8 mouse cellular contexts compared by ENCODE assay signal in the genomic region with DNA sequence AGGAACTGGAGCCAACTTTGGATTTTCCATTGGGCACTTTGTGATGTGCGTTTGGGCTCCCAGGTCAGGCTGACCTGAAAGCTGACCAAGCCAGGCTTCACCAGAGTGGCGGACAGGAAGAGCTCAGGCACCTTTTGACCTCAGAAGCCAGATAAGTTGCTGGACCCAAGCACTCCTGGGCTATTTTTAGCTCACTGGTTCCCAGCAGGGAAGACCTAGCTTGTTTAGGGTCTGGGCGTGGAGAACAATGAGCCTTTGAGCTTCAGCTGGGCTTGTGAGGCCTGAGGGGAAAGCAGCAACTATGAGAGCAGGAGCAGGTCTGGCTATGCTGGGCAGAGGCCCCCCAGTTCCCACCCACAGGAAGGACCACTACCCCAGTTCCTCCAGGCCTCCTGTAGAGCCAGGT.
A peak's percentile ranks its signal among the peaks of the same experiment; 100 is the strongest.
DNase-seq lines count a peak whose midpoint lies in the region; ATAC-seq and TF ChIP-seq lines count a peak whose summit lies in the region.
"Had no signal": no experiment of that assay in that cellular context is flagged by ENCODE, and none has a peak within 500 bp of the region (broad histone marks: within the 10 kb centered on the region; RNA-seq: fewer than 3 reads in every experiment).

No protein-coding gene starts in this region.

- ATAC-seq in liver, embryonic 14.5 days (ENCODE audit: insufficient read depth) = peak; percentile 50; the same call in 1 of the 2 replicates
- ATAC-seq: Patski had no signal

- peak overlapping the region; percentile 43 for H3K27ac ChIP-seq in layer of hippocampus, adult 2 months
- H3K27ac ChIP-seq in liver, embryonic 14.5 days = no peak overlapping the region

- H3K4me2 ChIP-seq in liver, embryonic 14.5 days (ENCODE audit: low read depth) = no peak overlapping the region

- DNase-seq in layer of hippocampus, adult 2 months (ENCODE audit: low spot score in 2 of 2) = no peak
- DNase-seq in layer of hippocampus, adult 9-11 months = no peak
- peak; percentile 65 for DNase-seq in embryo, embryonic 9.5 days (ENCODE audit: extremely low spot score)
- DNase-seq in heart, postnatal 10 days = peak; percentile 51 to 54
- peak in 2 of 3 experiments; percentile 32 to 38 for DNase-seq in liver, embryonic 14.5 days (ENCODE audit: low read depth in 3 of 3, low spot score in 3 of 3)
- DNase-seq in frontal cortex, postnatal 25 days (ENCODE audit: low spot score in 2 of 2) = no peak
- no peak for DNase-seq in cerebellum, postnatal 10 days

- no peaks in the 10 kb centered on the region for H3K36me3 ChIP-seq in liver, embryonic 14.5 days (replicated peaks; ENCODE audit: control insufficient read depth, insufficient read depth, low read depth)

- peaks cover 0 to 5% of the 10 kb centered on the region in 2 experiments; a peak in 1 of 4 replicates for H3K4me1 ChIP-seq in liver, embryonic 14.5 days (replicated peaks; ENCODE audit: control insufficient read depth in 2 of 2, insufficient read depth in 2 of 2, low read length in 1 of 2)

- no peak for TF ChIP-seq CTCF in layer of hippocampus, adult 2 months (conservative IDR thresholded peaks at IDR 0.05)
- TF ChIP-seq CTCF in liver, embryonic 14.5 days (IDR thresholded peaks at IDR 0.05; ENCODE audit: low read depth) = no peak

- no peaks in the 10 kb centered on the region for H3K27me3 ChIP-seq in liver, embryonic 14.5 days (ENCODE audit: control insufficient read depth, insufficient read depth, low read length)
- H3K27me3 ChIP-seq: Patski had no signal

- no peaks in the 10 kb centered on the region for H3K9me3 ChIP-seq in liver, embryonic 14.5 days (ENCODE audit: control insufficient read depth, low read length)

- no peak overlapping the region for H3K4me3 ChIP-seq in layer of hippocampus, adult 2 months
- H3K4me3 ChIP-seq in liver, embryonic 14.5 days (ENCODE audit: insufficient read depth in 1 of 2, low read depth in 2 of 2, low read length in 2 of 2) = no peak overlapping the region

- no peak for TF ChIP-seq EP300 in liver, embryonic 14.5 days (IDR thresholded peaks at IDR 0.05; ENCODE audit: low read depth)

- WGBS in liver, embryonic 14.5 days (ENCODE audit: insufficient replicate concordance) = 37% methylated on average over 3 of the region's 3 CpGs

- intact Hi-C loops in heart, postnatal 10 days (cut with DNase I) = no loop called here

- H3K9ac ChIP-seq in liver, embryonic 14.5 days (replicated peaks) = no peak overlapping the region

Comparison
In these comparisons a context has a peak if more than half of its experiments do, and no peak if none do; other contexts are left out.
1. DNase-seq: peak in embryo, embryonic 9.5 days (single experiment), heart, postnatal 10 days (2 of 2) and liver, embryonic 14.5 days (2 of 3); none in layer of hippocampus, adult 2 months (0 of 2), layer of hippocampus, adult 9-11 months (single experiment), frontal cortex, postnatal 25 days (0 of 2) and cerebellum, postnatal 10 days (0 of 2).